Mouse (Mus musculus): ENCODE data around the gene Ptpn1. TPM values are rescaled to one million over a fixed set of nuclear protein-coding genes. Genes with fewer than 3 reads are reported as not detected.

The Ptpn1 gene
- total and polyA plus RNA-seq, 3 experiments, result 69.8 to 131 (median 77.6) TPM

GRCm38 (mm10) chr2:167997562-167997961 is 65.7 kb downstream of the Ptpn1 start (continued):
- TF ChIP-seq MEF2A (IDR thresholded peaks at IDR 0.05; ENCODE audit: borderline replicate concordance, low read depth, low read length) (0 out of 2 replicates have a peak, but pooled peaks have one; percentile 25), JUND (conservative IDR thresholded peaks at IDR 0.05; ENCODE audit: low read depth, low read length) (no peak), SIN3A (IDR thresholded peaks at IDR 0.05; ENCODE audit: low read length) (0 out of 2 replicates have a peak, but pooled peaks have one; percentile 39), BHLHE40 (IDR thresholded peaks at IDR 0.05; ENCODE audit: low read depth, low read length) (peak; percentile 51), HCFC1 (IDR thresholded peaks at IDR 0.05; ENCODE audit: low read depth, low read length) (no peak), MYC (IDR thresholded peaks at IDR 0.05; ENCODE audit: low read depth, low read length) (no peak), CTCF (conservative IDR thresholded peaks at IDR 0.05 in 1 of 2, IDR thresholded peaks at IDR 0.05 in 1 of 2; ENCODE audit: low read depth in 2 of 2, low read length in 2 of 2) (no peak), ELF1 (IDR thresholded peaks at IDR 0.05; ENCODE audit: low read depth, low read length) (peak; percentile 53; the same call in 1 of the 2 replicates), RAD21 (IDR thresholded peaks at IDR 0.05; ENCODE audit: low read depth, low read length) (no peak), JUN (IDR thresholded peaks at IDR 0.05; ENCODE audit: insufficient read depth, low read depth, low read length) (no peak), KAT2A (IDR thresholded peaks at IDR 0.05; ENCODE audit: insufficient replicate concordance, low read length) (no peak), E2F4 (IDR thresholded peaks at IDR 0.05; ENCODE audit: insufficient replicate concordance, low read depth, low read length) (no peak), MAX (IDR thresholded peaks at IDR 0.05; ENCODE audit: low read length) (no peak), TBP (conservative IDR thresholded peaks at IDR 0.05; ENCODE audit: low read depth, low read length) (no peak), POLR2A (IDR thresholded peaks at IDR 0.05; ENCODE audit: low read depth, low read length) (no peak), USF2 (conservative IDR thresholded peaks at IDR 0.05; ENCODE audit: low read depth, low read length) (no peak), ETS1 (conservative IDR thresholded peaks at IDR 0.05; ENCODE audit: low read depth, low read length) (peak; percentile 63)

DNA sequence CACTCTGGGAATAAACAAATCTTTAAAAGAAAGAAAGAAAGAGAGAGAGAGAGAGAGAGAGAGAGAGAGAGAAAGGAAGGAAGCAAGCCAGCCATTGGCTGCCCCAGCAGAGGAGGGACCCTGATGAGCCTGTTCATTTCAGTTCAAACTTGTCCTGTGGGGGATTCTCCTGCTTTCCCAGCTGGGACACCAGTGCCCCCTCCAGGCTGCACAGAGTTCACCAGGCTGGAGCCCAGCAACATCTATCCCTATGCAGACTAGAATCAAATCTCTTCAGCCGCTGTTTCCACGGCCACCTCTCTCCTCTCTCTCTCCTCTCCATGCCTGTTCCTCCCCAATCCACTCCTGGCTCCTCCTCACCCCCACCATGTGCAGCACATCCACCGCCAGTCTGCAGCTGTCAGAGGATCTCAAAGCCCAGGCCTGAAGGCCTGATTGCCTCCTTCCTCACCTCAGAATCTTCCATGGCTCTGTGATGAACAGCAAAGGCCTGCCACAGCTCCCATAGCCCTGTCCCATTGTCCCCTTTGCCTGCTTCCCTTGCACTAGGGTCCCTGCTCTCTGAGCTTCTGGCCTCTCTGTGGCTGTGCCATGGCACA is 67.4 kb downstream of the Ptpn1 start:
- in situ Hi-C loops (cut with MboI; ENCODE audit: low pct_ligation_motif_present, low pct_unique_long_range_greater_than_20kb, low sequenced_read_pairs), result no loop called here
- no peak overlapping the region for H3K27ac ChIP-seq (ENCODE audit: insufficient read depth, low read depth)
- no peaks in the 10 kb centered on the region for H3K36me3 ChIP-seq (replicated peaks in 1 of 2; ENCODE audit: control insufficient read depth in 1 of 2, insufficient read depth in 1 of 2, low read length in 1 of 2)
- TF ChIP-seq RAD21 (IDR thresholded peaks at IDR 0.05; ENCODE audit: low read depth, low read length), result peak; percentile 41
- TF ChIP-seq ZKSCAN1 (IDR thresholded peaks at IDR 0.05; ENCODE audit: borderline replicate concordance, low read depth, low read length), result no peak
- no peak for TF ChIP-seq ZNF384 (IDR thresholded peaks at IDR 0.05; ENCODE audit: low read depth, low read length)
- peak in 1 of 2 experiments; percentile 52; a peak in 2 of 4 replicates for TF ChIP-seq CTCF (conservative IDR thresholded peaks at IDR 0.05 in 1 of 2, IDR thresholded peaks at IDR 0.05 in 1 of 2; ENCODE audit: low read depth in 2 of 2, low read length in 2 of 2)
- TF ChIP-seq IRF4 (IDR thresholded peaks at IDR 0.05; ENCODE audit: low read depth, low read length), result no peak
- TF ChIP-seq TBP (conservative IDR thresholded peaks at IDR 0.05; ENCODE audit: low read depth, low read length), result no peak
- no peak for TF ChIP-seq RCOR1 (conservative IDR thresholded peaks at IDR 0.05; ENCODE audit: low read depth, low read length)
- peak; percentile 15; the same call in 1 of the 2 replicates for TF ChIP-seq SMC3 (IDR thresholded peaks at IDR 0.05; ENCODE audit: low read depth, low read length)
- TF ChIP-seq POLR2AphosphoS2 (IDR thresholded peaks at IDR 0.05; ENCODE audit: low read depth, low read length), result no peak
- dilution Hi-C loops (cut with MboI; ENCODE audit: extremely low pct_ligation_motif_present, extremely low pct_unique_long_range_greater_than_20kb, low sequenced_read_pairs), result no loop called here
- H3K79me2 ChIP-seq (replicated peaks; ENCODE audit: control insufficient read depth, extremely low read depth, insufficient read depth, poor library complexity, severe bottlenecking), result no peaks in the 10 kb centered on the region
- H3K9ac ChIP-seq (ENCODE audit: insufficient read depth, low read depth), result no peak overlapping the region
- H3K4me2 ChIP-seq (ENCODE audit: insufficient read depth, low read depth, poor library complexity, severe bottlenecking), result no peak overlapping the region
- no peak for DNase-seq (ENCODE audit: extremely low read depth)
- peaks cover 27 to 46% of the 10 kb centered on the region in 2 experiments for H3K4me1 ChIP-seq (ENCODE audit: control insufficient read depth in 1 of 2, insufficient read depth in 2 of 2)
- H3K4me3 ChIP-seq (replicated peaks in 1 of 3; ENCODE audit: low read depth in 2 of 3, low read length in 2 of 3, poor library complexity in 1 of 3), result no peak overlapping the region
- H3K9me3 ChIP-seq (replicated peaks; ENCODE audit: low read length), result peaks cover 19% of the 10 kb centered on the region
- H3K27me3 ChIP-seq (replicated peaks), result peaks cover 52% of the 10 kb centered on the region

All from CH12.LX (cell line).